Mouse (Mus musculus) CH12.LX (cell line): ENCODE measurements around the gene Six5. TPM values are rescaled to one million over a fixed set of nuclear protein-coding genes. Genes with fewer than 3 reads are reported as not detected.

Source experiments
- DNase-seq: peaks from one replicate; pipeline ENCODE4 v3.0.0-alpha.2; 2013; ENCODE audit errors: extremely low read depth
- H3K27ac ChIP-seq: 2 replicates; pipeline ENCODE4 v1.5.1; 2012; ENCODE audit warnings: low read depth, mild to moderate bottlenecking, control low read depth, moderate library complexity; ENCODE audit not compliant: insufficient read depth
- H3K27me3 ChIP-seq: replicated peaks from 2 replicates; pipeline ENCODE3; 2012; ENCODE audit warnings: inconsistent platforms
- H3K36me3 ChIP-seq, 2 experiments: replicated peaks in 1 of 2; 2 replicates each; pipeline versions ENCODE3 to v1.6.1; 2012; ENCODE audit warnings: inconsistent platforms in 1 of 2, low read length in 1 of 2, mild to moderate bottlenecking in 1 of 2, mixed read lengths in 1 of 2, moderate library complexity in 1 of 2; ENCODE audit not compliant: control insufficient read depth in 1 of 2, insufficient read depth in 1 of 2
- H3K4me1 ChIP-seq, 2 experiments: 2 replicates each; pipeline ENCODE4 v1.6.1; 2012; ENCODE audit warnings: inconsistent platforms in 1 of 2, moderate library complexity in 1 of 2; ENCODE audit not compliant: insufficient read depth in 2 of 2, control insufficient read depth in 1 of 2
- H3K4me2 ChIP-seq: 2 replicates; pipeline ENCODE4 v1.6.1; 2012; ENCODE audit warnings: low read depth, mild to moderate bottlenecking, control low read depth; ENCODE audit not compliant: poor library complexity, insufficient read depth, severe bottlenecking
- H3K4me3 ChIP-seq, 3 experiments: fragments of 150-350 bp in 1 of 3; sonication (generic) in 1 of 3; replicated peaks in 1 of 3; 2 replicates each; pipeline versions ENCODE3 to v1.5.1; 2011 to 2012; ENCODE audit warnings: low read depth in 2 of 3, low read length in 2 of 3, mild to moderate bottlenecking in 2 of 3, moderate library complexity in 2 of 3, control low read depth in 1 of 3, improper control_type of control experiment in 1 of 3, inconsistent platforms in 1 of 3, mixed read lengths in 1 of 3; ENCODE audit not compliant: poor library complexity in 1 of 3
- H3K79me2 ChIP-seq: replicated peaks from 2 replicates; pipeline ENCODE4 v1.6.1; 2012; ENCODE audit warnings: mild to moderate bottlenecking, moderate library complexity; ENCODE audit not compliant: control insufficient read depth, poor library complexity, insufficient read depth, severe bottlenecking; ENCODE audit errors: extremely low read depth
- H3K9ac ChIP-seq: 2 replicates; pipeline ENCODE4 v1.6.1; 2012; ENCODE audit warnings: low read depth, mild to moderate bottlenecking, control low read depth, moderate library complexity; ENCODE audit not compliant: insufficient read depth
- H3K9me3 ChIP-seq: replicated peaks from 2 replicates; pipeline ENCODE3; 2012; ENCODE audit warnings: low read length, inconsistent platforms, mixed read lengths
- BHLHE40 ChIP-seq: IDR thresholded peaks from 2 replicates; pipeline ENCODE4 v1.6.1; 2011; ENCODE audit warnings: mild to moderate bottlenecking, low read depth, low read length, improper control_type of control experiment
- CHD1 ChIP-seq: IDR thresholded peaks from 2 replicates; pipeline ENCODE4 v1.6.1; 2012; ENCODE audit warnings: low read depth, low read length, improper control_type of control experiment, inconsistent platforms
- CHD2 ChIP-seq: IDR thresholded peaks from 2 replicates; pipeline ENCODE4 v1.6.1; 2011; ENCODE audit warnings: low read length, improper control_type of control experiment
- CTCF ChIP-seq, 2 experiments: IDR thresholded peaks in 1 of 2; conservative IDR thresholded peaks in 1 of 2; 2 replicates each; pipeline ENCODE4 v1.5.1; 2011 to 2012; ENCODE audit warnings: low read depth in 2 of 2, low read length in 2 of 2, improper control_type of control experiment in 1 of 2, inconsistent platforms in 1 of 2, mild to moderate bottlenecking in 1 of 2, moderate library complexity in 1 of 2
- E2F4 ChIP-seq: IDR thresholded peaks from 2 replicates; pipeline ENCODE4 v1.6.1; 2011; ENCODE audit warnings: low read depth, low read length, improper control_type of control experiment; ENCODE audit not compliant: insufficient replicate concordance
- ELF1 ChIP-seq: IDR thresholded peaks from 2 replicates; pipeline ENCODE4 v1.6.1; 2014; ENCODE audit warnings: low read depth, mild to moderate bottlenecking, inconsistent platforms, low read length, improper control_type of control experiment
- EP300 ChIP-seq: IDR thresholded peaks from 2 replicates; pipeline ENCODE4 v1.6.1; 2011; ENCODE audit warnings: low read length, improper control_type of control experiment
- ETS1 ChIP-seq: conservative IDR thresholded peaks from 2 replicates; pipeline ENCODE4 v1.6.1; 2012; ENCODE audit warnings: low read depth, mild to moderate bottlenecking, inconsistent platforms, low read length, improper control_type of control experiment, moderate library complexity
- HCFC1 ChIP-seq: IDR thresholded peaks from 2 replicates; pipeline ENCODE4 v1.6.1; 2012; ENCODE audit warnings: low read depth, mild to moderate bottlenecking, inconsistent platforms, low read length, improper control_type of control experiment
- IRF4 ChIP-seq: IDR thresholded peaks from 2 replicates; pipeline ENCODE4 v1.6.1; 2014; ENCODE audit warnings: low read depth, mild to moderate bottlenecking, inconsistent platforms, low read length, improper control_type of control experiment
- JUND ChIP-seq: conservative IDR thresholded peaks from 2 replicates; pipeline ENCODE4 v1.6.1; 2011; ENCODE audit warnings: low read depth, low read length, improper control_type of control experiment
- MAFK ChIP-seq: IDR thresholded peaks from 2 replicates; pipeline ENCODE4 v1.6.1; 2011; ENCODE audit warnings: low read length, improper control_type of control experiment; ENCODE audit not compliant: insufficient replicate concordance
- MAX ChIP-seq: IDR thresholded peaks from 2 replicates; pipeline ENCODE4 v1.6.1; 2011; ENCODE audit warnings: low read length, improper control_type of control experiment
- MAZ ChIP-seq: IDR thresholded peaks from 2 replicates; pipeline ENCODE4 v1.6.1; 2012; ENCODE audit warnings: low read depth, mild to moderate bottlenecking, inconsistent platforms, low read length, improper control_type of control experiment, moderate library complexity
- MYC ChIP-seq: IDR thresholded peaks from 2 replicates; pipeline ENCODE4 v1.6.1; 2011; ENCODE audit warnings: low read depth, mild to moderate bottlenecking, improper control_type of control experiment, low read length
- NELFE ChIP-seq: IDR thresholded peaks from 2 replicates; pipeline ENCODE4 v1.6.1; 2011; ENCODE audit warnings: low read depth, low read length, improper control_type of control experiment
- POLR2A ChIP-seq: IDR thresholded peaks from 2 replicates; pipeline ENCODE4 v1.6.1; 2011; ENCODE audit warnings: low read depth, mild to moderate bottlenecking, improper control_type of control experiment, low read length
- POLR2AphosphoS2 ChIP-seq: IDR thresholded peaks from 2 replicates; pipeline ENCODE4 v1.6.1; 2011; ENCODE audit warnings: low read depth, low read length, improper control_type of control experiment
- RAD21 ChIP-seq: IDR thresholded peaks from 2 replicates; pipeline ENCODE4 v1.6.1; 2011; ENCODE audit warnings: low read depth, mild to moderate bottlenecking, low read length, improper control_type of control experiment, moderate library complexity
- RCOR1 ChIP-seq: conservative IDR thresholded peaks from 2 replicates; pipeline ENCODE4 v1.6.1; 2012; ENCODE audit warnings: low read depth, mild to moderate bottlenecking, inconsistent platforms, low read length, improper control_type of control experiment
- SIN3A ChIP-seq: IDR thresholded peaks from 2 replicates; pipeline ENCODE4 v1.6.1; 2012; ENCODE audit warnings: low read length, improper control_type of control experiment, inconsistent platforms
- SMC3 ChIP-seq: IDR thresholded peaks from 2 replicates; pipeline ENCODE4 v1.6.1; 2011; ENCODE audit warnings: low read depth, low read length, improper control_type of control experiment
- TCF12 ChIP-seq: IDR thresholded peaks from 2 replicates; pipeline ENCODE4 v1.6.1; 2014; ENCODE audit warnings: low read depth, mild to moderate bottlenecking, inconsistent platforms, low read length, improper control_type of control experiment
- USF1 ChIP-seq: IDR thresholded peaks from 2 replicates; pipeline ENCODE4 v1.6.1; 2014; ENCODE audit warnings: low read depth, mild to moderate bottlenecking, inconsistent platforms, low read length, improper control_type of control experiment
- USF2 ChIP-seq: conservative IDR thresholded peaks from 2 replicates; pipeline ENCODE4 v1.6.1; 2011; ENCODE audit warnings: low read depth, low read length, improper control_type of control experiment
- ZC3H11A ChIP-seq: IDR thresholded peaks from 2 replicates; pipeline ENCODE4 v1.6.1; 2012; ENCODE audit warnings: low read depth, mild to moderate bottlenecking, inconsistent platforms, low read length, improper control_type of control experiment
- ZMIZ1 ChIP-seq: IDR thresholded peaks from 2 replicates; pipeline ENCODE4 v1.6.1; 2012; ENCODE audit warnings: low read depth, mild to moderate bottlenecking, inconsistent platforms, low read length, improper control_type of control experiment
- dilution Hi-C: fragments of 300-500 bp; cut with MboI; formaldehyde crosslinking; loops from 2 replicates; pipeline ENCODE4 v1.14.3; 2020; ENCODE audit warnings: low sequenced_read_pairs; ENCODE audit not compliant: extremely low pct_unique_long_range_greater_than_20kb, extremely low pct_ligation_motif_present
- in situ Hi-C: fragments of 300-500 bp; cut with MboI; formaldehyde crosslinking; loops from 3 replicates; pipeline ENCODE4 v1.14.3; 2019; ENCODE audit warnings: low sequenced_read_pairs, low pct_ligation_motif_present, low pct_unique_long_range_greater_than_20kb, mixed read lengths
- polyA plus RNA-seq: library from polyadenylated mRNA; unstranded; fragments of >175 nt; gene quantifications from 2 replicates; pipeline ENCODE4 v1.2.1, GENCODE M21; 2012; ENCODE audit warnings: low read depth; ENCODE audit not compliant: insufficient read length
- total RNA-seq, 2 experiments: library from RNA; depleted of rRNA; stranded (reverse); fragments of 300-350 nt in 1 of 2; fragments of >200 nt in 1 of 2; gene quantifications; 2 replicates each; pipeline ENCODE4 v1.2.3; 2012 to 2014

Gene Six5
- total and polyA plus RNA-seq, 3 experiments = 0.16 to 1.8 (median 0.33) TPM

- H3K4me1 ChIP-seq = peaks cover 4 to 11% of the 10 kb centered on the region in 2 experiments
- H3K36me3 ChIP-seq = no peaks in the 10 kb centered on the region
- no peak overlapping the region for H3K4me2 ChIP-seq
- no peaks in the 10 kb centered on the region for H3K79me2 ChIP-seq
- in situ Hi-C loops = no loop called here
- H3K27me3 ChIP-seq = peaks cover 89% of the 10 kb centered on the region
- no peak overlapping the region for H3K4me3 ChIP-seq
- no peak for DNase-seq
- TF ChIP-seq ZMIZ1 (no peak), HCFC1 (no peak), ZC3H11A (no peak), USF2 (no peak), SIN3A (no peak), USF1 (no peak), POLR2AphosphoS2 (no peak), E2F4 (no peak), BHLHE40 (peak; percentile 91), TCF12 (no peak), CTCF (conservative IDR thresholded peaks at IDR 0.05 in 1 of 2, IDR thresholded peaks at IDR 0.05 in 1 of 2; ENCODE audit: low read depth in 2 of 2, low read length in 2 of 2) (no peak), ETS1 (no peak), MAZ (no peak), JUND (no peak), CHD1 (no peak), MYC (no peak), MAFK (no peak), MAX (peak; percentile 48; the same call in 1 of the 2 replicates)
- TF ChIP-seq, all 38 proteins: peak for 2
- dilution Hi-C loops = no loop called here
- no peak overlapping the region for H3K9ac ChIP-seq
- no peak overlapping the region for H3K27ac ChIP-seq
- no peaks in the 10 kb centered on the region for H3K9me3 ChIP-seq
Observed at GRCm38 (mm10) chr7:19104486-19104885, 10.1 kb downstream of the Six5 start.

GRCm38 (mm10) chr7:19107436-19107835 is 13.0 kb downstream of the Six5 start:
- in situ Hi-C loops = no loop called here
- Histone ChIP-seq H3K9me3 (no peaks in the 10 kb centered on the region), H3K4me1 (peaks cover 10 to 22% of the 10 kb centered on the region in 2 experiments), H3K36me3 (no peaks in the 10 kb centered on the region), H3K27me3 (peaks cover 77% of the 10 kb centered on the region), H3K4me3 (no peak overlapping the region), H3K4me2 (no peak overlapping the region), H3K27ac (no peak overlapping the region), H3K9ac (no peak overlapping the region), H3K79me2 (no peaks in the 10 kb centered on the region)
- no peak for DNase-seq
- dilution Hi-C loops = no loop called here
- TF ChIP-seq NELFE = no peak
- TF ChIP-seq ELF1 = no peak
- TF ChIP-seq RCOR1 = no peak
- no peak for TF ChIP-seq RAD21
- no peak for TF ChIP-seq POLR2A
- TF ChIP-seq EP300 = no peak
- no peak for TF ChIP-seq SMC3
- no peak for TF ChIP-seq IRF4
- TF ChIP-seq MAFK = no peak
- TF ChIP-seq SIN3A = no peak
- no peak for TF ChIP-seq CHD2
